Mouse (Mus musculus) stomach, postnatal 0 days (tissue): ENCODE data around the gene Sult1b1.

Source experiments
- CTCF ChIP-seq: IDR thresholded peaks from 2 replicates; pipeline ENCODE4 v1.5.1; 2016; ENCODE audit warnings: antibody characterized with exemption, low read depth, mild to moderate bottlenecking, moderate library complexity
- EP300 ChIP-seq: optimal IDR thresholded peaks from 2 replicates; pipeline ENCODE3; 2016; ENCODE audit warnings: antibody characterized with exemption

- TF ChIP-seq EP300 = no peak
- TF ChIP-seq CTCF = no peak
Observed at GRCm38 (mm10) chr5:87490771-87491170, 47.2 kb downstream of the Sult1b1 start, which contains the start of gene Ugt2a1.
